Mouse (Mus musculus) gastrocnemius, postnatal 36 days (tissue): ENCODE measurements around the gene Pigyl. TPM values are rescaled to one million over a fixed set of nuclear protein-coding genes. Genes with fewer than 3 reads are reported as not detected.
A peak's percentile ranks its signal among the peaks of the same experiment; 100 is the strongest.

Experiments
- DNase-seq, 2 experiments: peaks; one replicate each; pipeline ENCODE4 v3.0.0; 2022
- intact Hi-C: fragments of 180-260 bp; cut with DNase I; formaldehyde crosslinking; loops from one replicate; pipeline ENCODE4 v1.15.1; 2025
- microRNA-seq, 2 experiments: library from miRNA; unstranded; fragments of <30 nt; microRNA quantifications; one replicate each; pipeline ENCODE4 v1.2.0; 2021
- total RNA-seq, 2 experiments: library from RNA; stranded (reverse); gene quantifications; 2 replicates each; pipeline ENCODE4 v1.2.3; 2021

Pigyl gene
- total RNA-seq, 2 experiments from 2014 or later, result 29.4 to 31.2 TPM

GRCm38 (mm10) chr9:22169327-22169726 is 12.7 kb downstream of the Pigyl start:
- intact Hi-C loops, result no loop called here
- no peak for DNase-seq

GRCm38 (mm10) chr9:22172318-22172717 is 15.7 kb downstream of the Pigyl start:
- DNase-seq, result no peak
- intact Hi-C loops, result no loop called here

GRCm38 (mm10) chr9:22188025-22188611 is 31.5 kb downstream of the Pigyl start, which contains the start of gene Zfp872:
Zfp872 (plus strand) TSS chr9:22188090.
- intact Hi-C loops, result no loop called here
- DNase-seq, result peak; percentile 11 to 16

GRCm38 (mm10) chr9:22196412-22196811 is 39.8 kb downstream of the Pigyl start:
- no peak for DNase-seq

More at GRCm38 (mm10) chr9:22196412-22196811, 39.8 kb downstream of the Pigyl start:
- intact Hi-C loops, result no loop called here

Small RNA genes within 50 kb of the gene (microRNA-seq; reads per million reads assigned to microRNA genes)
- gene Mir7084, result 0 reads per million in 2 experiments

Other genes starting within 250 kb of the Pigyl start
- 1 to 10 TPM; 2.3 to 4.1 TPM for gene Rab3d, start 238.7 kb upstream of the Pigyl start, total RNA-seq
- under 1 TPM in 1 of 2 experiments, not detected in 1; 0.30 TPM for gene Ccdc159, start 229.4 kb upstream of the Pigyl start, total RNA-seq
- gene Tmem205, start 229.3 kb upstream of the Pigyl start, total RNA-seq, result 10 to 100 TPM in 1 of 2 experiments, 1 to 10 TPM in 1; 7.8 to 10.5 TPM
- under 1 TPM; 0.49 to 0.64 TPM for gene Plppr2, start 219.8 kb upstream of the Pigyl start, total RNA-seq
- gene Swsap1, start 201.1 kb upstream of the Pigyl start, total RNA-seq, result 1 to 10 TPM; 1.4 to 2.2 TPM
- under 1 TPM; 0.23 to 0.59 TPM for gene Epor, start 193.3 kb upstream of the Pigyl start, total RNA-seq
- gene Rgl3, start 167.4 kb upstream of the Pigyl start, total RNA-seq, result under 1 TPM; 0.28 to 0.42 TPM
- under 1 TPM in 1 of 2 experiments, not detected in 1; 0.25 TPM for gene Ccdc151, start 154.2 kb upstream of the Pigyl start, total RNA-seq
- 10 to 100 TPM; 27.4 to 27.6 TPM for gene Prkcsh, start 154.0 kb upstream of the Pigyl start, total RNA-seq
- gene Elavl3, start 104.8 kb upstream of the Pigyl start, total RNA-seq, result under 1 TPM in 1 of 2 experiments, not detected in 1; 0.26 TPM
- gene Gm49318, start 85.6 kb upstream of the Pigyl start, total RNA-seq, result not detected
- 1 to 10 TPM; 2.9 to 3.8 TPM for gene Zfp653, start 85.5 kb upstream of the Pigyl start, total RNA-seq
- 10 to 100 TPM; 82.2 to 86.9 TPM for gene Ecsit, start 71.4 kb upstream of the Pigyl start, total RNA-seq
- gene Cnn1, start 57.6 kb upstream of the Pigyl start, total RNA-seq, result 1 to 10 TPM; 1.4 to 2.1 TPM
- gene Elof1, start 39.7 kb upstream of the Pigyl start, total RNA-seq, result 10 to 100 TPM; 32.5 to 35.3 TPM
- gene Acp5, start 21.1 kb upstream of the Pigyl start, total RNA-seq, result 1 to 10 TPM; 1.1 to 2.9 TPM
- not detected for gene Zfp872, start 31.2 kb downstream of the Pigyl start, total RNA-seq
- gene Zfp809, start 68.9 kb downstream of the Pigyl start, total RNA-seq, result 1 to 10 TPM; 5.9 to 6.7 TPM
- gene Zfp599, start 103.0 kb downstream of the Pigyl start, total RNA-seq, result not detected
- gene Zfp810, start 150.8 kb downstream of the Pigyl start, total RNA-seq, result under 1 TPM; 0.69 to 0.72 TPM
- gene Anln, start 232.3 kb downstream of the Pigyl start, total RNA-seq, result 1 to 10 TPM in 1 of 2 experiments, under 1 TPM in 1; 0.96 to 1.6 TPM